Mouse (Mus musculus) spleen, adult 2 months (tissue): ENCODE measurements around the gene Bcor. TPM values are rescaled to one million over a fixed set of nuclear protein-coding genes. Genes with fewer than 3 reads are reported as not detected.

Experiments used
- DNase-seq, 2 experiments: peaks; one replicate each; pipeline versions ENCODE4 v3.0.0 to v3.0.0-alpha.2; 2012 to 2021; ENCODE audit warnings: low spot score in 2 of 2, low read depth in 1 of 2
- H3K27ac ChIP-seq: fragments of 200-500 bp; 2 replicates; pipeline ENCODE4 v1.5.1; 2012; ENCODE audit warnings: low read length, inconsistent platforms; ENCODE audit not compliant: insufficient read depth
- H3K27me3 ChIP-seq: fragments of 200-500 bp; 2 replicates; pipeline ENCODE4 v1.6.1; 2012; ENCODE audit warnings: mild to moderate bottlenecking, moderate library complexity, low read length, inconsistent platforms; ENCODE audit not compliant: control insufficient read depth, insufficient read depth
- H3K36me3 ChIP-seq: fragments of 200-500 bp; 2 replicates; pipeline ENCODE4 v1.6.1; 2012; ENCODE audit warnings: mild to moderate bottlenecking, low read length, inconsistent platforms; ENCODE audit not compliant: control insufficient read depth, insufficient read depth
- H3K4me1 ChIP-seq: fragments of 200-500 bp; 2 replicates; pipeline ENCODE4 v1.6.1; 2011; ENCODE audit warnings: inconsistent platforms; ENCODE audit not compliant: control insufficient read depth, insufficient read depth, insufficient read length
- H3K4me3 ChIP-seq: fragments of 200-500 bp; 2 replicates; pipeline ENCODE4 v1.5.1; 2011; ENCODE audit warnings: mild to moderate bottlenecking, inconsistent platforms; ENCODE audit not compliant: insufficient read depth, insufficient read length; ENCODE audit errors: extremely low read depth
- CTCF ChIP-seq: fragments of 200-500 bp; IDR thresholded peaks from 2 replicates; pipeline ENCODE4 v1.5.1; 2011; ENCODE audit warnings: mild to moderate bottlenecking, inconsistent platforms; ENCODE audit not compliant: insufficient read depth, insufficient read length, insufficient replicate concordance; ENCODE audit errors: extremely low read depth
- POLR2A ChIP-seq: fragments of 200-500 bp; IDR thresholded peaks from 2 replicates; pipeline ENCODE4 v1.6.1; 2011; ENCODE audit warnings: low read depth, low read length, inconsistent platforms
- WGBS: fragments of 180-500 bp; shearing (Covaris S2); methylation state at CpG from one replicate; pipeline ENCODE4 v1.1.7; 2018; 5-methylcytosine and 5-hydroxymethylcytosine counted together
- polyA plus RNA-seq: library from polyadenylated mRNA; depleted of rRNA; stranded (reverse); fragments of >200 nt; gene quantifications from 2 replicates; pipeline ENCODE4 v1.2.3, GENCODE M21; 2012

Gene Bcor
- polyA plus RNA-seq, 1 experiment = 12.8 TPM

DNA sequence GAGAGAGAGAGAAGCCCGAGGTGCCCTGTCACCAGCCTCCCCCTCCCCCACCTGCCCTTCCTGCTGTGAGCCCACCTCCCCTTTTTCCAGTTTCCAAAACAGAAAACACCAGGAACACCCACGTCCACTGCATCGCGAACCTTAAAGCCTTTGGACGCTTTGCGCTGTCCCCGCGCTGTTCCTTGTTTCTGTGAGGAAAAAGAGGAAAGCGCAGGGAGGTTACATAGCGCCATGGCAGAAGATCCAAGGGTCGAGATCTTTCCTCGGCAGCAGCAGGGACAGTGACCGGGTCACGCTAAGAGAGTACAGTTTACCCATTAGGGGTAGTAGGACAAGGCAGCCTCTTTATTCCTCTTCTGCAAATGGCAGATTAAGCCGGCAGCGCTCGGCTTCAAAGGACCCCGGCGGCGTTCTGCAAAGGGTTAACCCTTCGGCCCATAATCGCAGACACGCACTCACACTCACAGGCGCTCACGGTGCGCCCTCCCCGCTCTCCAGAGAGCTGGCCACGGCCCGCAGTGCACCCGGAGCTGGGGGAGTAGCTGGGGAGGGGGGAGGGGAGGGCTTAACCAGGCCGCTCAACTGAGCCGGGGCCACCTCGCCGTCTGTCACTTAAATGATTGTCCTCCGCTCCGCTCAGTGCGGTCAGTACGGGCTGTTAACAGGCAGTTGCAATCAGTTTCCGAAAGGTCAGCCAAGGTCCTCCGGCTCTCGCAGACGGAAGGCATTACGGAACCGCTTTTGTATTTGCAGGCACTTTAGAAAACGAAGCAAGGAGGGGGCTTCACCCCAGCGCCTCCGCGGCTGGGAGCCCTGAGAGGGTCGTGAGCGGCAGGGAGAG, 23.7 kb downstream of the Bcor start:
- no peak for DNase-seq
- Histone ChIP-seq H3K27ac (peak overlapping the region; percentile 92), H3K4me1 (peaks cover 8% of the 10 kb centered on the region; the same call in 1 of the 2 replicates)

GRCm38 (mm10) chrX:12135121-12136111, 24.7 kb downstream of the Bcor start:
- H3K36me3 ChIP-seq = no peaks in the 10 kb centered on the region
- peak; percentile 72 to 79 for DNase-seq
- peak overlapping the region; percentile 69 for H3K4me3 ChIP-seq
- peaks cover 11% of the 10 kb centered on the region for H3K4me1 ChIP-seq
- no peaks in the 10 kb centered on the region for H3K27me3 ChIP-seq
- TF ChIP-seq POLR2A = peak; percentile 37; the same call in 1 of the 2 replicates
- no peak for TF ChIP-seq CTCF
- H3K27ac ChIP-seq = peak overlapping the region; percentile 95
- 9% methylated on average over 57 of the region's 75 CpGs for WGBS

More for the DNA sequence above, 23.7 kb downstream of the Bcor start:
- Histone ChIP-seq H3K4me3 (peak overlapping the region; percentile 69), H3K36me3 (no peaks in the 10 kb centered on the region), H3K27me3 (no peaks in the 10 kb centered on the region)
- WGBS = 6% methylated on average over 50 of the region's 50 CpGs
- TF ChIP-seq CTCF (no peak), POLR2A (no peak)

GRCm38 (mm10) chrX:12134541-12134940, 25.6 kb downstream of the Bcor start:
- Histone ChIP-seq H3K27me3 (no peaks in the 10 kb centered on the region), H3K27ac (peak overlapping the region; percentile 95), H3K4me1 (peaks cover 14% of the 10 kb centered on the region), H3K36me3 (no peaks in the 10 kb centered on the region), H3K4me3 (peak overlapping the region; percentile 52)
- DNase-seq = peak in 1 of 2 experiments; percentile 76
- WGBS = 13% methylated on average over 19 of the region's 19 CpGs
- no peak for TF ChIP-seq POLR2A
- TF ChIP-seq CTCF = no peak

DNA sequence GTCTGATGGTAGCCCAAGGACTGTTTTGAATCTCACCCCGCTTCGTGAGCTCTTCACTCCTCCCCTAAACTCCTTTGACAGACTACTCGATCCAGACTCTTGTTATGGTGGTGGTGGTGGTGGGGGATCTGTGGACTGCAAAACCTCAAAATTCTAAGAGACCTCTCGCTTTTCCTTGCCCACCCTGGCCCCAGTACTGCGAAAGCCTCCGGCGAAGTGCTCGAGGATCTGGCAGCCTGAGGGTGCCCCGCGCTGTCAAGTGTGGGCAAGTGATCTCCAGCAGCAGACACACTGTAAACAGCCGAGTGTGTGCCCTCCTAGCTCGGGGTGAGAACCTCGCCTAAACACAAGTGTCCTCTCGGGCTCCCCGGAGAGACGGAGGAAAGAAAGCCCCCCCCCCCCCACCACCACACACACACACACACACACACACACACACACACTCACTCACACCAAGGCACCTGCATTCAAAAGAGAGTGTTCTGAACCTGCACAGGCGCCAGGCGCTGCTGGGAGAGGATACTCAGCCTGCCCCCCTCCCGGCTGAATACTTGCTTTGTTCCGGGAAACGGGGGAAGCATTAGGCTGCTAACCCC, 26.2 kb downstream of the Bcor start:
- Histone ChIP-seq H3K4me3 (peak overlapping the region; percentile 52), H3K36me3 (no peaks in the 10 kb centered on the region), H3K4me1 (peaks cover 18% of the 10 kb centered on the region), H3K27me3 (no peaks in the 10 kb centered on the region), H3K27ac (peak overlapping the region; percentile 95)
- 7% methylated on average over 17 of the region's 21 CpGs for WGBS
- no peak for DNase-seq
- TF ChIP-seq POLR2A (no peak), CTCF (no peak)

- Histone ChIP-seq H3K4me1 (peaks cover 21% of the 10 kb centered on the region), H3K27ac (peak overlapping the region; percentile 95)
- WGBS = 7% methylated on average over 47 of the region's 49 CpGs
Observed at GRCm38 (mm10) chrX:12133178-12133835, 26.8 kb downstream of the Bcor start.

DNA sequence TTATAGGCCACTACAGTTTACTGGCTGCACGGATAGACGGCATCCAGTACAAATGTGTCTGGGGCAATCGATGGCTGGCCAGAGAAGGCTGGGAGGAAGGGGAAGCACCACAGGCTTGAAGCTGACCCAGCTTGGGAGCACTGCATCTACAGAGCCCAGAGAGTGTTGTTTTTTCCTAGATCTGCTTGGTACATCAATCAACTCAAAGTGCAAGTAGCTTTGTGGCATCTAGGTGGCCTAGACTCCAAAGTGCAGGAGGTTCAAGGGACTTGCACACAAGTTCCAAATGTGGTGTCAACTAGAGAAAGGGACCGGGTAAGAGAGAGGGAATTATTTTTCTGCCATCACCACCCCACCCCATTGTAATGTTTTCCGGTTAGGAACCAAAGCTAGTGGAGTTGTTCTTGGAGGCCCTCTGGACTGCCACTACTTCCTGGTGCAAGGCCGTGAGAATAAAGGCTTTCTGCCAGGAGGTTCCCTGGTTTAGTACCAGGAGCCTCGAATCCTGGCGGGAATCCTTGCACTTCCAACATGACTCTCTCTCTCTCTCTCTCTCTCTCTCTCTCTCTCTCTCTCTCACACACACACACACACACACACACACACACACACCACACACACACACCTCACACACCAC, 27.5 kb downstream of the Bcor start:
- Histone ChIP-seq H3K4me1 (peaks cover 21% of the 10 kb centered on the region), H3K27ac (no peak overlapping the region), H3K36me3 (no peaks in the 10 kb centered on the region), H3K4me3 (no peak overlapping the region), H3K27me3 (no peaks in the 10 kb centered on the region)
- TF ChIP-seq CTCF (no peak), POLR2A (no peak)
- no peak for DNase-seq
- 60% methylated on average over 8 of the region's 8 CpGs for WGBS

More at GRCm38 (mm10) chrX:12133178-12133835, 26.8 kb downstream of the Bcor start:
- Histone ChIP-seq H3K36me3 (no peaks in the 10 kb centered on the region), H3K27me3 (no peaks in the 10 kb centered on the region), H3K4me3 (peak overlapping the region; percentile 52)
- TF ChIP-seq CTCF = no peak; the same call in 1 of the 2 replicates
- no peak for TF ChIP-seq POLR2A
- DNase-seq = peak in 1 of 2 experiments; percentile 24
